ENCODE assay signal across 8 mouse cellular contexts in genomic region chr15:102105360-102105759, GRCm38 (mm10). TPM values are rescaled to one million over a fixed set of nuclear protein-coding genes. Genes with fewer than 3 reads are reported as not detected.
DNase-seq lines count a peak whose midpoint lies in the region; ATAC-seq lines count a peak whose summit lies in the region.

No protein-coding gene starts in this region.

- no peaks in the 10 kb centered on the region for H3K36me3 ChIP-seq in midbrain, embryonic 16.5 days (ENCODE audit: control insufficient read depth, insufficient read depth, low read length)

- H3K9ac ChIP-seq in midbrain, embryonic 16.5 days (ENCODE audit: low read depth, low read length) = no peak overlapping the region

- H3K4me3 ChIP-seq in midbrain, embryonic 16.5 days (ENCODE audit: low read depth, low read length) = no peak overlapping the region

- H3K27me3 ChIP-seq in midbrain, embryonic 16.5 days (ENCODE audit: control insufficient read depth, insufficient read depth, low read depth, low read length) = peaks cover 23% of the 10 kb centered on the region

- no peaks in the 10 kb centered on the region for H3K9me3 ChIP-seq in midbrain, embryonic 16.5 days (replicated peaks; ENCODE audit: control insufficient read depth, low read length, poor library complexity, severe bottlenecking)

- H3K27ac ChIP-seq in midbrain, embryonic 16.5 days (ENCODE audit: low read length) = no peak overlapping the region

- H3K4me1 ChIP-seq in midbrain, embryonic 16.5 days (ENCODE audit: control insufficient read depth, insufficient read depth, low read length) = peaks cover 14% of the 10 kb centered on the region

- no peak overlapping the region for H3K4me2 ChIP-seq in midbrain, embryonic 16.5 days (ENCODE audit: low read length)

- 45% methylated on average over 5 of the region's 5 CpGs for WGBS in midbrain, embryonic 16.5 days

- peak; percentile 53 for DNase-seq in ovary, postnatal 14 days (ENCODE audit: low spot score)
- DNase-seq in ovary, postnatal 10 days (ENCODE audit: low spot score) = no peak
- DNase-seq in gastrocnemius, postnatal 14 days = peak; percentile 86
- peak; percentile 85 for DNase-seq in kidney, adult 11 months
- peak; percentile 86 for DNase-seq in lung, postnatal 25 days (ENCODE audit: low spot score)
- DNase-seq in frontal cortex, postnatal 14 days (ENCODE audit: low spot score in 2 of 2) = no peak
- DNase-seq in layer of hippocampus, adult 18-20 months (ENCODE audit: low spot score in 2 of 2) = no peak

- intact Hi-C loops in gastrocnemius, postnatal 14 days (cut with DNase I; ENCODE audit: low total_unique reads) = no loop called here

- no peak for ATAC-seq in midbrain, embryonic 16.5 days

RNA-seq across cellular contexts. Expression of gene Tns2, which starts 5.1 kb away (rescaled TPM):
- total RNA-seq in gastrocnemius, postnatal 14 days (2021) = 10 to 100 TPM; 29.8 to 45.6 TPM
- 7.4 and 9.4 TPM in 2 replicates for polyA plus RNA-seq in midbrain, embryonic 16.5 days (2015; fragmentation: Nextera tagmentation; extraction: Ambion mirVana)
- total RNA-seq in layer of hippocampus, adult 18-20 months (2021) = 10 to 100 TPM; 13.8 to 18.2 TPM

RNA-seq across cellular contexts. Expression of gene Spryd3, which starts 30.7 kb away (rescaled TPM):
- total RNA-seq in gastrocnemius, postnatal 14 days (2021) = 10 to 100 TPM; 10.0 to 12.0 TPM
- polyA plus RNA-seq in midbrain, embryonic 16.5 days (2015; fragmentation: Nextera tagmentation; extraction: Ambion mirVana) = 81.1 and 95.9 TPM in 2 replicates
- 100 to 1,000 TPM; 156 to 165 TPM for total RNA-seq in layer of hippocampus, adult 18-20 months (2021)

RNA-seq across cellular contexts. Expression of gene Eif4b, which starts 31.8 kb away (rescaled TPM):
- 100 to 1,000 TPM; 130 to 139 TPM for total RNA-seq in gastrocnemius, postnatal 14 days (2021)
- polyA plus RNA-seq in midbrain, embryonic 16.5 days (2015; fragmentation: Nextera tagmentation; extraction: Ambion mirVana) = 87.3 and 90.0 TPM in 2 replicates
- total RNA-seq in layer of hippocampus, adult 18-20 months (2021) = 100 to 1,000 TPM; 197 to 203 TPM

RNA-seq across cellular contexts. Expression of gene Igfbp6, which starts 38.8 kb away (rescaled TPM):
- total RNA-seq in gastrocnemius, postnatal 14 days (2021) = 10 to 100 TPM; 65.6 to 80.6 TPM
- polyA plus RNA-seq in midbrain, embryonic 16.5 days (2015; fragmentation: Nextera tagmentation; extraction: Ambion mirVana) = 2.5 and 3.1 TPM in 2 replicates
- total RNA-seq in layer of hippocampus, adult 18-20 months (2021) = 10 to 100 TPM; 11.7 to 12.9 TPM

RNA-seq across cellular contexts. Expression of gene Soat2, which starts 45.0 kb away (rescaled TPM):
- under 1 TPM in 1 of 2 experiments, not detected in 1; 0.13 TPM for total RNA-seq in gastrocnemius, postnatal 14 days (2021)
- polyA plus RNA-seq in midbrain, embryonic 16.5 days (2015; fragmentation: Nextera tagmentation; extraction: Ambion mirVana) = 0.21 TPM in 1 of 2 replicates, not detected in the other
- under 1 TPM in 1 of 2 experiments, not detected in 1; 0.15 TPM for total RNA-seq in layer of hippocampus, adult 18-20 months (2021)

Comparison
In these comparisons a context has a peak if more than half of its experiments do, and no peak if none do; other contexts are left out.
1. DNase-seq: peak in ovary, postnatal 14 days (single experiment), gastrocnemius, postnatal 14 days (single experiment), kidney, adult 11 months (single experiment) and lung, postnatal 25 days (single experiment); none in ovary, postnatal 10 days (single experiment), frontal cortex, postnatal 14 days (0 of 2) and layer of hippocampus, adult 18-20 months (0 of 2).
2. RNA of gene Spryd3, which starts 30.7 kb away (total RNA-seq): 156 to 165 TPM in layer of hippocampus, adult 18-20 months; 10.0 to 12.0 TPM in gastrocnemius, postnatal 14 days; every median in the first group is over 10 times any median in the second.